Mouse (Mus musculus) R1 (cell line): ENCODE measurements around the gene Hnrnpdl.
A peak's percentile ranks its signal among the peaks of the same experiment; 100 is the strongest.

Source experiments
- DNase-seq: peaks from one replicate; pipeline ENCODE4 v3.0.0-alpha.2; 2018; ENCODE audit warnings: low read depth, low spot score

Gene Hnrnpdl

GRCm38 (mm10) chr5:100047143-100047640 lies 7.7 kb upstream of the Hnrnpdl start:
- peak; percentile 73 for DNase-seq

GRCm38 (mm10) chr5:100046096-100046495 lies 6.6 kb upstream of the Hnrnpdl start:
- no peak for DNase-seq

- DNase-seq, result no peak
Observed at GRCm38 (mm10) chr5:100044621-100045020, 5.2 kb upstream of the Hnrnpdl start.

GRCm38 (mm10) chr5:100044030-100044429 lies 4.6 kb upstream of the Hnrnpdl start:
- DNase-seq, result peak; percentile 96

GRCm38 (mm10) chr5:100043361-100043760 lies 3.9 kb upstream of the Hnrnpdl start:
- DNase-seq, result peak; percentile 53

- no peak for DNase-seq
Observed at GRCm38 (mm10) chr5:100042467-100042866, 3.0 kb upstream of the Hnrnpdl start.

- DNase-seq, result no peak
Observed at GRCm38 (mm10) chr5:100041272-100041671, 1.8 kb upstream of the Hnrnpdl start.

GRCm38 (mm10) chr5:100040281-100040784 lies 869 bp upstream of the Hnrnpdl start:
- peak; percentile 75 for DNase-seq

GRCm38 (mm10) chr5:100038714-100039601 lies 506 bp downstream of the Hnrnpdl start:
- DNase-seq, result peak; percentile 86

- peak; percentile 84 for DNase-seq
Observed at GRCm38 (mm10) chr5:100037965-100038713, 1.3 kb downstream of the Hnrnpdl start.

- peak; percentile 82 for DNase-seq
Observed at GRCm38 (mm10) chr5:100036681-100037080, 2.8 kb downstream of the Hnrnpdl start.

GRCm38 (mm10) chr5:100035950-100036349 lies 3.5 kb downstream of the Hnrnpdl start:
- DNase-seq, result no peak

- DNase-seq, result no peak
Observed at GRCm38 (mm10) chr5:100032646-100033045, 6.8 kb downstream of the Hnrnpdl start.

- peak; percentile 71 for DNase-seq
Observed at GRCm38 (mm10) chr5:100032107-100032506, 7.4 kb downstream of the Hnrnpdl start.

- DNase-seq, result no peak
Observed at GRCm38 (mm10) chr5:100030069-100030468, 9.4 kb downstream of the Hnrnpdl start.

GRCm38 (mm10) chr5:100024868-100025267 lies 14.6 kb downstream of the Hnrnpdl start:
- DNase-seq, result no peak

GRCm38 (mm10) chr5:100024403-100024802 lies 15.1 kb downstream of the Hnrnpdl start:
- DNase-seq, result no peak

- DNase-seq, result no peak
Observed at GRCm38 (mm10) chr5:100020089-100020488, 19.4 kb downstream of the Hnrnpdl start.

- no peak for DNase-seq
Observed at GRCm38 (mm10) chr5:100012599-100012998, 26.9 kb downstream of the Hnrnpdl start.

GRCm38 (mm10) chr5:100008485-100008884 lies 31.0 kb downstream of the Hnrnpdl start:
- peak; percentile 54 for DNase-seq

- DNase-seq, result peak; percentile 89
Observed at GRCm38 (mm10) chr5:100007040-100007375, 32.5 kb downstream of the Hnrnpdl start.

- DNase-seq, result no peak
Observed at GRCm38 (mm10) chr5:100006324-100007039, 33.0 kb downstream of the Hnrnpdl start.
